Mouse (Mus musculus) liver, adult 2 months (tissue): ENCODE measurements around the gene Ypel2. TPM values are rescaled to one million over a fixed set of nuclear protein-coding genes. Genes with fewer than 3 reads are reported as not detected.
A peak's percentile ranks its signal among the peaks of the same experiment; 100 is the strongest.

Source experiments
- DNase-seq: peaks from one replicate; pipeline ENCODE4 v3.0.0-alpha.2; 2011; ENCODE audit warnings: low read depth, low spot score; ENCODE audit errors: extremely low read depth
- H3K27ac ChIP-seq: fragments of 200-500 bp; replicated peaks from 2 replicates; pipeline ENCODE4 v1.5.1; 2012; ENCODE audit warnings: low read depth, mild to moderate bottlenecking, control low read depth, inconsistent platforms, low read length; ENCODE audit not compliant: insufficient read depth
- H3K27me3 ChIP-seq: fragments of 200-500 bp; 2 replicates; pipeline ENCODE4 v1.6.1; 2012; ENCODE audit warnings: mild to moderate bottlenecking, moderate library complexity, low read length, inconsistent platforms; ENCODE audit not compliant: control insufficient read depth, insufficient read depth
- H3K36me3 ChIP-seq: fragments of 200-500 bp; 2 replicates; pipeline ENCODE4 v1.6.1; 2012; ENCODE audit warnings: low read length, inconsistent platforms; ENCODE audit not compliant: control insufficient read depth, insufficient read depth
- H3K4me1 ChIP-seq: fragments of 200-500 bp; 2 replicates; pipeline ENCODE4 v1.6.1; 2011; ENCODE audit warnings: low read length; ENCODE audit not compliant: control insufficient read depth, insufficient read depth
- H3K4me3 ChIP-seq: fragments of 200-500 bp; 2 replicates; pipeline ENCODE4 v1.5.1; 2011; ENCODE audit warnings: low read depth, mild to moderate bottlenecking, control low read depth, low read length, moderate library complexity; ENCODE audit not compliant: insufficient read depth
- H3K79me2 ChIP-seq: fragments of 200-500 bp; 2 replicates; pipeline ENCODE4 v1.6.1; 2012; ENCODE audit warnings: inconsistent platforms, mild to moderate bottlenecking, low read length, moderate library complexity; ENCODE audit not compliant: control insufficient read depth, insufficient read depth
- H3K9ac ChIP-seq: fragments of 200-500 bp; 2 replicates; pipeline ENCODE4 v1.6.1; 2012; ENCODE audit warnings: low read depth, mild to moderate bottlenecking, control low read depth, inconsistent platforms, low read length
- CTCF ChIP-seq: fragments of 200-500 bp; IDR thresholded peaks from 2 replicates; pipeline ENCODE4 v1.5.1; 2011; ENCODE audit warnings: low read depth, low read length, control low read depth
- POLR2A ChIP-seq: fragments of 200-500 bp; IDR thresholded peaks from 2 replicates; pipeline ENCODE4 v1.6.1; 2011; ENCODE audit warnings: low read length, control low read depth; ENCODE audit not compliant: insufficient read depth; ENCODE audit errors: extremely low read depth
- WGBS: fragments of 180-500 bp; shearing (Covaris S2); methylation state at CpG from one replicate; pipeline ENCODE4 v1.1.7; 2018; 5-methylcytosine and 5-hydroxymethylcytosine counted together
- polyA plus RNA-seq: library from polyadenylated mRNA; depleted of rRNA; stranded (reverse); fragments of >200 nt; gene quantifications from 2 replicates; pipeline ENCODE4 v1.2.3, GENCODE M21; 2012
- total RNA-seq: library from RNA; depleted of rRNA; stranded (reverse); fragments of >200 nt; gene quantifications from 2 replicates; pipeline ENCODE4 v1.2.3, GENCODE M21; 2014

The Ypel2 gene
- total and polyA plus RNA-seq, 2 experiments = 5.1 to 6.2 TPM

GRCm38 (mm10) chr11:86981229-86981791 lies 12.2 kb downstream of the Ypel2 start:
- Histone ChIP-seq H3K36me3 (no peaks in the 10 kb centered on the region), H3K27me3 (no peaks in the 10 kb centered on the region), H3K27ac (no peak overlapping the region), H3K4me1 (peaks cover 11% of the 10 kb centered on the region), H3K4me3 (no peak overlapping the region), H3K9ac (no peak overlapping the region), H3K79me2 (peaks cover 54% of the 10 kb centered on the region)
- TF ChIP-seq CTCF (no peak), POLR2A (no peak)
- WGBS = 69% methylated on average over 5 of the region's 5 CpGs
- no peak for DNase-seq

GRCm38 (mm10) chr11:86980526-86980925 lies 13.0 kb downstream of the Ypel2 start:
- Histone ChIP-seq H3K36me3 (no peaks in the 10 kb centered on the region), H3K4me1 (peaks cover 17% of the 10 kb centered on the region), H3K9ac (no peak overlapping the region), H3K27me3 (no peaks in the 10 kb centered on the region), H3K79me2 (peaks cover 53% of the 10 kb centered on the region), H3K27ac (no peak overlapping the region), H3K4me3 (no peak overlapping the region)
- DNase-seq = no peak
- TF ChIP-seq CTCF (no peak), POLR2A (no peak)
- 95% methylated on average over 6 of the region's 6 CpGs for WGBS

GRCm38 (mm10) chr11:86979799-86980198 lies 13.7 kb downstream of the Ypel2 start:
- 53% methylated on average over 7 of the region's 7 CpGs for WGBS
- H3K9ac ChIP-seq = no peak overlapping the region
- H3K79me2 ChIP-seq = peaks cover 49% of the 10 kb centered on the region
- no peak overlapping the region for H3K27ac ChIP-seq
- TF ChIP-seq CTCF = no peak
- H3K36me3 ChIP-seq = no peaks in the 10 kb centered on the region
- H3K4me1 ChIP-seq = peaks cover 20% of the 10 kb centered on the region
- no peak for DNase-seq
- no peak overlapping the region for H3K4me3 ChIP-seq
- no peaks in the 10 kb centered on the region for H3K27me3 ChIP-seq

- peaks cover 40% of the 10 kb centered on the region for H3K79me2 ChIP-seq
- 64% methylated on average over 5 of the region's 5 CpGs for WGBS
- no peaks in the 10 kb centered on the region for H3K27me3 ChIP-seq
- peaks cover 35% of the 10 kb centered on the region for H3K4me1 ChIP-seq
- H3K36me3 ChIP-seq = no peaks in the 10 kb centered on the region
- no peak overlapping the region for H3K4me3 ChIP-seq
- peak; percentile 83 for DNase-seq
- TF ChIP-seq POLR2A = no peak
- no peak for TF ChIP-seq CTCF
- H3K27ac ChIP-seq = no peak overlapping the region
- no peak overlapping the region for H3K9ac ChIP-seq
Observed at GRCm38 (mm10) chr11:86977242-86977641, 16.3 kb downstream of the Ypel2 start.

DNA sequence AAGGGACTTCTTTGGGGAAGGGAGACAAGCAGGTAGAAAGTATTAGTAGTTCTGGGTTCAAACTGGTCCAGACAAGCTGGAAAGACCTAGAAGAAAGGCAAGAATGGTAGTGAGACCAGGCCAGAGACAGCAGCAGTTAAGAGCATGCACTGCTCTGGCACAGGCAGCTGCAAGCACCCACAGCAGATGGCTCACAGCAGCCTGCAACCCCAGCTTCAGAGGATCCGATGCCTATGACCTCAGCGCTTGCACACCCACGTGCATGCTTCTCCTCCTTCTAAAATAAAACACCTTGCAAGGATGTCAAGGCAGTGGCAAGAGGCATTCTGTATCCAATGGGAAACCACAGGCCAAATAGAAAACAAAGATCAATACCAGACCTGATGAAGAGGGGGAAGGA lies 19.1 kb downstream of the Ypel2 start:
- Histone ChIP-seq H3K27ac (no peak overlapping the region), H3K4me1 (peaks cover 35% of the 10 kb centered on the region), H3K4me3 (no peak overlapping the region), H3K36me3 (peaks cover 8% of the 10 kb centered on the region; the same call in 1 of the 2 replicates), H3K9ac (no peak overlapping the region), H3K27me3 (no peaks in the 10 kb centered on the region), H3K79me2 (peaks cover 27% of the 10 kb centered on the region)
- no peak for TF ChIP-seq POLR2A
- no peak for TF ChIP-seq CTCF
- DNase-seq = no peak
- WGBS = 85% methylated on average over 3 of the region's 3 CpGs

GRCm38 (mm10) chr11:86973255-86973654 lies 20.3 kb downstream of the Ypel2 start:
- Histone ChIP-seq H3K27ac (peak overlapping the region; percentile 37), H3K4me1 (peaks cover 36% of the 10 kb centered on the region), H3K36me3 (peaks cover 8% of the 10 kb centered on the region; the same call in 1 of the 2 replicates), H3K9ac (no peak overlapping the region), H3K79me2 (peaks cover 29% of the 10 kb centered on the region), H3K27me3 (no peaks in the 10 kb centered on the region), H3K4me3 (no peak overlapping the region)
- DNase-seq = peak; percentile 88
- TF ChIP-seq POLR2A = no peak
- TF ChIP-seq CTCF = no peak
- 13% methylated on average over 5 of the region's 5 CpGs for WGBS
